Mouse (Mus musculus): ENCODE results near the gene Polr2j. TPM values are rescaled to one million over a fixed set of nuclear protein-coding genes. Genes with fewer than 3 reads are reported as not detected.

The Polr2j gene
- total RNA-seq, 4 experiments from 2014 or later: 63.7 to 80.3 (median 70.5) TPM

DNA sequence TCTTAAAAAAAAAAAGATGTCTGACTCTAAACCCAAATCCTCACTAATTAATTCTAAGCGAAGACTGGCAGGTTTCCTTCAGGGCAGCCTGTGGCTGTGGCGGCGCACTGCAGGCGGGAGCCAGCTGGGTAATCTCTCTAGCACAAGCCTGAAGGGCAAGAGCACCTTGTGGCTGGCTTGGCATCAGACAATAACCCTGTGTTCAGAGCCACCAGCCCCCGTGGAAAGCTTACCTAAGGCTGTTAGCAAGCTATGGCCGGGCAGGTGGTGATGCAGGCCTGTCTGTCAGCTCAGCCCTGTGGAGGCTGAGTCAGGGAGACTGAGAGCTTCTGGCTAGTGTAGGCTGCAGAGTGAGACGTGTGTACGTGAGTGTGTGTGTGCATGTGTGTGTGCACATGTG lies 48.8 kb downstream of the Polr2j start:
- no peak for DNase-seq (ENCODE audit: low spot score in 2 of 2)

DNA sequence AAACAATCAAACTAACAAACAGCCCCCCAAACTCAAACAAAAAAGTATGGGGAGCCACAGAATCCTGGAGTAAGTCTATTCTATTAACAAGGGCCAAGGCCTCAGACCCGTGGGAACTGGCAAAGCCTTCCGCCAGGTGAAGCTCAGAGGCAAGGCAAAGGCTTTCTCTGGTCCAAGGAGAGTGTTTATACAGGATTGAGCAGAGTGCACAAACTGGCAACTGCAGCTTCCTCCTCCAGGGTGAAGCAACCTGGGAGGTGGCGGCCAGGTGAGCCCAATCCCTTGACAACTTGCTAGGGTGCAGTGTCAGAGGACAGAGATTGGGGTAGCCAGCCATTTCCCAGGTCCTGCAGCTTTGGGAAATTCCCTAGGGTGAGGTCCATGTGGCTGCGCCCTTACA lies 50.9 kb downstream of the Polr2j start:
- DNase-seq (ENCODE audit: low spot score in 2 of 2): no peak

DNA sequence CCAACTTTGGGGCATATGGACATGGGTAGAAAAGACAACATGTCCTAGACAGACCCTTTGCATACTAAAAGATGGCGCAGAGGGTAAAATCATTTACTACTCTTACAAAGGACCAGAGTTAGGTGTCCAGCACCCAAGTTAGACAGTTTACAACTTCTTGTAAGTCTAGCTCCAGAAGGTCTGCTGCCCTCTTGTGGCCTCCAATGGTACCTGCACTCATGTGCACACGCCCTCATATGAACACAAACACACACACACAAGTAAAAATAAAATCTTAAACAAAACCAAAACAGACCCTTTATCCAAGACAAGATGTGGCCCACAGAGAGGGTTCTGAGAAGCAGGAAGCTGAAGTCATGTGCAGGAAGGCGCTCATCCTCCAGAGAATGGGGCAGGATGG lies 51.6 kb downstream of the Polr2j start:
- no peak for DNase-seq (ENCODE audit: low spot score in 2 of 2)

DNA sequence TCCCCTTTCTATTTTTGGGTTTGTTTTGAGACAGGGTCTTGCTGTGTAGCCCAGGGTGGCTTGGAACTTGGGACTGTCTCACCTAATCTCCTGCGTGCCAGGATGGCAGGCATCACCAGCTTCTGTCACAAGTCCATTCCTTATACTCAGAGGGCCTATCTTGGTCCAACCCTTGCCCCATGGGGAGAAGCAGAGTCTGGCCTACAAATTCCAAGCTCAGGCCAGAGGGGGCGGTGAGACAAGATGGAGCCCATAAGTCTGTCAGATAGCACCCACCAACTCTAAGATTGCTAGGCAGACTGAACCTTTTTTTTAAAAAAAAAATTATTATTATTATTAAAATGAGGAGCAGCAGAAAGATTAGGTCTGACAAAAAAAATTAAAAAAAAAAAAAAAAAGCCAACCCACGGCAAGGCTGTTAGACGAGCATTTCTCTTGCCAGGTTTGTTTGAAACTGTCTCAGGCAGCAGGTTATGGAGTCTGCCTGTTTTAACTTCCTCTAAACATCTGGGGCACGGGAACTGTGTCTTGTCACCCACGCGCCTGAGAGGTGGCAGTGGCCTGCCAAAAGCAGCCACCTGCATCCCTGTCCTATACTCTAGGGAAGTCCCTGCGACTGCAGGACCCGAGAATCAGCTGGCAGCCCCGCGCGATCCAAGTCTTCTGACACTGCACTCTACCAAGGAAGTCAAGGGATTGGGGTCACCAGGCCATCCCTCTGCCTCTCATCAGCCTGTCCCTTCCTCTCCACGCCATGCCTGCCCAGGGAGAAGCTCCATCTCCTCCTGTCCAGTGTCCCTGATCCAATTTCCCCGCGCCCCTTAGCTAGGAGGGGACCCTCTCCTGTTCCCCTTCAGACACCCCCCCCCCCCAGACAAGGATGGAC lies 53.4 kb downstream of the Polr2j start:
- no peak for DNase-seq (ENCODE audit: low spot score in 2 of 2)

DNA sequence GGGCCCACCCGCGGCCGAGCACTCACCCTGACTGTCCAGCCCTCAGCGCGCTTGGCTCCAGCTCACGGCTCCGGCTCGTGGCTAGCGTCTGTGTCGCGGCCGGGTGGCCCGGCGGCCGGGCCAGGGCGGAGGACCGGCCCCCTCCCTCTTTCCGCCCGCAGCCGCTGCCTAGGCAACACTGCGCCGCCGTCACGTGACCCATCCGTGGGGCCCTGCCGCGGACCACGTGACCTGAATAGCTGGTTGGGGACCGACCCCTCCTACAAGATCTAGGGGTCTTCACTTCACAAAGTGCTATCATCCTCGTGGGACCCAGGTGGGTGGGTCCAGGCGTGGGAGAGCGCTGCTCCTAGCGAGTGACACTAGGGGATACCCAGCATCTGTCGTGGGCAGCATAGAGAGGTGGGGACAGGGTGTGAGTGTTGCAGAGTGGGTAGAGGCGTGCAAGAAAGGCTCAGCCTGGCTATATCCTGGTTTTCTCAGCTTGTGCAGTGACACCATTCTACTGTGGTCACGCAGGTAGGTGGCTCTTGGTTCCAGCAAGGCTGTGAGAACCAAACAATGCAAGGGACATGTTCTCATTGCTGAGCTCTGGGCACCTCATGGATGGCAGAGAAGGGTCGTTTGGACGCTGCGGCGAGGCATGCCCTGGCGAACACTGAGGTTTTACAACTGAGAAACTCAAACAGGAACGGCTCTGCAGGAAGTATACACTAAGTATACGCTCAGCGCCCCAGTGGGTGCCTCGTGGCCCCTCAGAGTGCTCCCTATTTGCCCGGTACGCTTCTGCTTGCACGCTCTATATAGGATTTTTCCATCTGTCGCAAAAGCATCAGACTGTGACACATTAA lies 54.3 kb downstream of the Polr2j start, which contains the start of gene Orai2:
Gene Orai2 (minus strand): TSS at position 202 of the 851 bp plus-strand sequence.
- DNase-seq (ENCODE audit: low spot score in 2 of 2): peak; percentile 81 to 83

DNA sequence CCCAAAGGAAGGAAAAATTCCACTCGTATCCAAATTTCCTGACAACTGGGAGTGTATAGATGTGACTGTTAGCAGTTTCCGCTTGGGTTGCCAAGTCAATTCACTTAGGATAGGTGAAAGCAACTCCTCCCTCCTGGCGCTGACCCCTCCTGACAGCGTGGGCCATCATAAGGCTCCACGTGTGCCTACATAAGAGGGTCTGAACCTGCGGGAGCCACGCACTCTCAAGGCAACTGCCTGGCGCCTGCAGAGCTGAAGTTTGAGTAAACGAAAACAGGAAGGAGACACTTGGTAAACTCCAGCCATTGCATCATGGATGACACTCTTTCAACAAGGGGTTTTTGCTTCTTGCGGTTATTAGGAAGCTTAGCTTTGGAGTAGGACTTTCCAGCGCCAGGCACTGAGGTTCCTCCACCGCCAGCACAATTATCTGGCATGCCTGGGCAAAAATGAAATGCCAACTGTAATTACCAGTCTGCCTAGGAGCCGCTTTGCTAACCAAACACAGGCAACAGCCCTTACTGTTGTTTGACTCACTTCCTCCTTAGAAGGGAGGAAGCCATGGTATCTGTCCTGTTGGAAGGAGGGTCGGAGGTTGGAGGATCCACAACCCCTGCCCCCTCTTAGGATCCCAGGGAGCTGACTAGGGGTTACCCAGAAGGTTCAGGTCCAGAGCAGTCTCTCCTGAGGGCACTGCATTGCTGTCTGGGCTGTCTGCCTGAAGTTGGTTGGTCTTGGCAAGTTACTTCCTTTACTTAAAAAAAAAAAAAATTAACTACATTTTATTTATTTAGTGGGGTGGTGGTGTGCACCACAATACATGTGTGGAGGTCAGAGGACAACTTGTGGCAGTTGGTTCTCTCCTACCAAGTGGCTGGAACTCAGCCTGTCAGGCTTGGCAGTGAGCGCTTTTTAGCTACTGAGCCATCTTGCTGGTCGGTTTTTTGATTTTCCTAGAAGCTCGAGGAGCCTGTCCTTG lies 55.2 kb downstream of the Polr2j start:
- DNase-seq (ENCODE audit: low spot score in 2 of 2): no peak

Small RNAs within 50 kb of the gene (microRNA-seq; reads per million reads assigned to microRNA genes)
- gene Mir7035: 0 to 1.3 reads per million in 2 experiments

Other genes with a start within 250 kb of the Polr2j start
- 10 to 100 TPM; 17.8 to 30.2 (median 23.0) TPM for gene Hspb1, start 228.7 kb upstream of the Polr2j start, total RNA-seq (2022)
- 1,000 to 10,000 TPM; 1,040 to 1,170 (median 1,116) TPM for gene Ywhag, start 182.0 kb upstream of the Polr2j start, total RNA-seq (2022)
- gene Ssc4d, start 142.1 kb upstream of the Polr2j start, total RNA-seq (2022): 1 to 10 TPM in 2 of 4 experiments, under 1 TPM in 2; 0.76 to 1.7 (median 0.99) TPM
- gene Zp3, start 136.5 kb upstream of the Polr2j start, total RNA-seq (2022): not detected
- gene Dtx2, start 121.8 kb upstream of the Polr2j start, total RNA-seq (2022): 10 to 100 TPM in 2 of 4 experiments, 1 to 10 TPM in 2; 8.3 to 11.1 (median 9.8) TPM
- gene Upk3b, start 78.1 kb upstream of the Polr2j start, total RNA-seq (2022): not detected
- under 1 TPM in 2 of 4 experiments, not detected in 2; 0.43 to 0.63 TPM for gene Upk3bl, start 62.1 kb upstream of the Polr2j start, total RNA-seq (2022)
- 10 to 100 TPM in 1 of 4 experiments, 1 to 10 TPM in 3; 3.9 to 11.5 (median 7.7) TPM for gene Rasa4, start 32.7 kb upstream of the Polr2j start, total RNA-seq (2022)
- 10 to 100 TPM; 12.4 to 17.7 (median 16.1) TPM for gene Lrwd1, start 19.4 kb downstream of the Polr2j start, total RNA-seq (2022)
- 10 to 100 TPM in 1 of 4 experiments, 1 to 10 TPM in 3; 8.7 to 10.8 (median 9.6) TPM for gene Alkbh4, start 19.5 kb downstream of the Polr2j start, total RNA-seq (2022)
- 100 to 1,000 TPM; 106 to 122 (median 118) TPM for gene Orai2, start 54.1 kb downstream of the Polr2j start, total RNA-seq (2022)
- 10 to 100 TPM; 28.7 to 36.2 (median 31.5) TPM for gene Prkrip1, start 82.3 kb downstream of the Polr2j start, total RNA-seq (2022)
- 1 to 10 TPM; 5.6 to 9.4 (median 7.0) TPM for gene Sh2b2, start 129.9 kb downstream of the Polr2j start, total RNA-seq (2022)

Measured in layer of hippocampus, adult 8-10 months (tissue).